Comparison of ENCODE assay signal across 18 mouse cellular contexts in genomic region chr7:113149966-113150470, GRCm38 (mm10). TPM values are rescaled to one million over a fixed set of nuclear protein-coding genes. Genes with fewer than 3 reads are reported as not detected.
DNase-seq lines count a peak whose midpoint lies in the region; ATAC-seq and TF ChIP-seq lines count a peak whose summit lies in the region.
"Had no signal": no experiment of that assay in that cellular context is flagged by ENCODE, and none has a peak within 500 bp of the region (broad histone marks: within the 10 kb centered on the region; RNA-seq: fewer than 3 reads in every experiment).

No protein-coding gene starts in this region.

- peaks cover 18% of the 10 kb centered on the region for H3K4me1 ChIP-seq in heart, embryonic 15.5 days (replicated peaks)
- H3K4me1 ChIP-seq in embryonic facial prominence, embryonic 10.5 days: peaks cover 48% of the 10 kb centered on the region
- H3K4me1 ChIP-seq in midbrain, embryonic 16.5 days (ENCODE audit: control insufficient read depth, insufficient read depth, low read length): peaks cover 9% of the 10 kb centered on the region
- H3K4me1 ChIP-seq: liver, embryonic 12.5 days had no signal

- peak overlapping the region; percentile 62 for H3K27ac ChIP-seq in heart, embryonic 15.5 days
- H3K27ac ChIP-seq in left cerebral cortex, adult 2 months: 0 out of 2 replicates have a peak overlapping the region, but pooled peaks have one; percentile 2
- 0 out of 2 replicates have a peak overlapping the region, but pooled peaks have one; percentile 2 for H3K27ac ChIP-seq in embryonic facial prominence, embryonic 10.5 days (replicated peaks)
- no peak overlapping the region for H3K27ac ChIP-seq in midbrain, embryonic 16.5 days (ENCODE audit: low read length)
- H3K27ac ChIP-seq: hindbrain, embryonic 14.5 days; liver, embryonic 12.5 days had no signal

- no peaks in the 10 kb centered on the region for H3K27me3 ChIP-seq in heart, embryonic 15.5 days
- H3K27me3 ChIP-seq in embryonic facial prominence, embryonic 10.5 days (replicated peaks; ENCODE audit: low read depth, poor library complexity, severe bottlenecking): peaks cover 12% of the 10 kb centered on the region; the same call in 1 of the 2 replicates
- no peaks in the 10 kb centered on the region for H3K27me3 ChIP-seq in midbrain, embryonic 16.5 days (ENCODE audit: control insufficient read depth, insufficient read depth, low read depth, low read length)

- ATAC-seq in heart, embryonic 15.5 days (replicated peaks; ENCODE audit: insufficient number of reproducible peaks, insufficient read depth, low FRiP score, low read depth): no peak
- ATAC-seq in midbrain, embryonic 16.5 days: no peak
- ATAC-seq in cerebellum, adult (ENCODE audit: insufficient number of reproducible peaks, low FRiP score, low TSS enrichment): no peak
- ATAC-seq: activated CD4-positive, CD25-positive, alpha-beta regulatory T cell, adult 4 months; CD4-positive, CD25-positive, alpha-beta regulatory T cell, adult 4 months; liver, embryonic 12.5 days had no signal

- no peak overlapping the region for H3K4me3 ChIP-seq in heart, embryonic 15.5 days
- H3K4me3 ChIP-seq in left cerebral cortex, adult 2 months: no peak overlapping the region
- no peak overlapping the region for H3K4me3 ChIP-seq in embryonic facial prominence, embryonic 10.5 days
- no peak overlapping the region for H3K4me3 ChIP-seq in midbrain, embryonic 16.5 days (ENCODE audit: low read depth, low read length)
- H3K4me3 ChIP-seq: liver, embryonic 12.5 days; myocyte had no signal

- no peak overlapping the region for H3K9ac ChIP-seq in heart, embryonic 15.5 days
- H3K9ac ChIP-seq in midbrain, embryonic 16.5 days (ENCODE audit: low read depth, low read length): no peak overlapping the region
- H3K9ac ChIP-seq: hindbrain, embryonic 14.5 days; liver, embryonic 12.5 days had no signal

- H3K9me3 ChIP-seq in heart, embryonic 15.5 days (replicated peaks): no peaks in the 10 kb centered on the region
- no peaks in the 10 kb centered on the region for H3K9me3 ChIP-seq in embryonic facial prominence, embryonic 10.5 days
- H3K9me3 ChIP-seq in midbrain, embryonic 16.5 days (replicated peaks; ENCODE audit: control insufficient read depth, low read length, poor library complexity, severe bottlenecking): no peaks in the 10 kb centered on the region
- H3K9me3 ChIP-seq: liver, embryonic 12.5 days had no signal

- H3K36me3 ChIP-seq in heart, embryonic 15.5 days: no peaks in the 10 kb centered on the region
- H3K36me3 ChIP-seq in embryonic facial prominence, embryonic 10.5 days (replicated peaks): no peaks in the 10 kb centered on the region
- no peaks in the 10 kb centered on the region for H3K36me3 ChIP-seq in midbrain, embryonic 16.5 days (ENCODE audit: control insufficient read depth, insufficient read depth, low read length)
- H3K36me3 ChIP-seq: liver, embryonic 12.5 days had no signal

- no peak for DNase-seq in heart, postnatal 14 days
- no peak for DNase-seq in left cerebral cortex, adult 2 months (ENCODE audit: extremely low spot score in 1 of 2, low spot score in 2 of 2)
- no peak for DNase-seq in left cerebral cortex, adult 8-10 months (ENCODE audit: low spot score in 2 of 2)
- peak; percentile 83 for DNase-seq in ZHBTc4 (ENCODE audit: low read depth, low spot score)
- DNase-seq in embryonic facial prominence, embryonic 10.5 days (ENCODE audit: low spot score): no peak
- DNase-seq: cerebellum, postnatal 25 days; gastrocnemius, postnatal 10 days; lung, postnatal 14 days; right cerebral cortex, adult 18-20 months had no signal

- no peak overlapping the region for H3K4me2 ChIP-seq in heart, embryonic 15.5 days
- no peak overlapping the region for H3K4me2 ChIP-seq in midbrain, embryonic 16.5 days (ENCODE audit: low read length)
- H3K4me2 ChIP-seq: hindbrain, embryonic 14.5 days; liver, embryonic 12.5 days; midbrain, embryonic 11.5 days had no signal

- intact Hi-C loops in heart, postnatal 14 days (cut with DNase I): loop anchor here (5.0 to 10.0 kb wide), 2 partner anchors 57 to 285 kb away; partner anchors contain the start of gene Arntl
- intact Hi-C loops in left cerebral cortex, adult 2 months (cut with DNase I): loop anchor here (10.0 kb wide), 1 partner anchor 285 kb away; no protein-coding TSS in a partner anchor

- 78% methylated on average over 4 of the region's 4 CpGs for WGBS in heart, embryonic 15.5 days
- WGBS in embryonic facial prominence, embryonic 10.5 days: 76% methylated on average over 4 of the region's 4 CpGs
- WGBS in midbrain, embryonic 16.5 days: 82% methylated on average over 4 of the region's 4 CpGs

- no peak for TF ChIP-seq CTCF in left cerebral cortex, adult 2 months (IDR thresholded peaks at IDR 0.05)

RNA-seq across cellular contexts. Expression of gene Arntl, which starts 57.2 kb away (rescaled TPM):
- 8.5 and 9.6 TPM in 2 replicates for polyA plus RNA-seq in heart, embryonic 15.5 days (2015; fragmentation: Nextera tagmentation; extraction: Ambion mirVana)
- total RNA-seq in heart, postnatal 14 days (2021): 1 to 10 TPM; 8.6 to 9.6 TPM
- total RNA-seq in left cerebral cortex, adult 2 months (2021): 10 to 100 TPM; 41.6 to 50.4 TPM
- 10 to 100 TPM; 29.6 to 37.8 (median 30.6) TPM for total RNA-seq in left cerebral cortex, adult 8-10 months (2022)
- polyA plus RNA-seq in embryonic facial prominence, embryonic 10.5 days (2016; fragmentation: Nextera tagmentation; extraction: Ambion mirVana): 8.0 and 8.5 TPM in 2 replicates
- 21.0 and 22.8 TPM in 2 replicates for polyA plus RNA-seq in midbrain, embryonic 16.5 days (2015; fragmentation: Nextera tagmentation; extraction: Ambion mirVana)
